Mouse (Mus musculus) kidney, embryonic 16.5 days (tissue): ENCODE measurements around the gene Npepl1. TPM values are rescaled to one million over a fixed set of nuclear protein-coding genes. Genes with fewer than 3 reads are reported as not detected.
A peak's percentile ranks its signal among the peaks of the same experiment; 100 is the strongest.

Source experiments
- ATAC-seq: fragments of 200-750 bp; cut with Nextera tagmentation; 2 replicates; pipeline ENCODE4 v1.8.0; 2017; ENCODE audit warnings: moderate TSS enrichment; ENCODE audit not compliant: low FRiP score, low TSS enrichment
- H3K27ac ChIP-seq: fragments of 300-500 bp; sonication (generic); 2 replicates; pipeline ENCODE4 v1.5.1; 2014; ENCODE audit warnings: low read length
- H3K27me3 ChIP-seq: fragments of 300-500 bp; sonication (generic); 2 replicates; pipeline ENCODE4 v1.6.1; 2014; ENCODE audit warnings: low read length, control low read depth, mixed read lengths; ENCODE audit not compliant: insufficient read depth
- H3K36me3 ChIP-seq: fragments of 300-500 bp; sonication (generic); 2 replicates; pipeline ENCODE4 v1.6.1; 2014; ENCODE audit warnings: low read length, control low read depth, mixed read lengths; ENCODE audit not compliant: insufficient read depth
- H3K4me1 ChIP-seq: fragments of 300-500 bp; sonication (generic); 2 replicates; pipeline ENCODE4 v1.6.1; 2014; ENCODE audit warnings: low read length, control low read depth, mixed read lengths; ENCODE audit not compliant: insufficient read depth
- H3K4me2 ChIP-seq: fragments of 300-500 bp; sonication (generic); replicated peaks from 2 replicates; pipeline ENCODE4 v1.6.1; 2014; ENCODE audit warnings: low read depth, low read length
- H3K4me3 ChIP-seq: fragments of 300-500 bp; sonication (generic); 2 replicates; pipeline ENCODE4 v1.5.1; 2014; ENCODE audit warnings: mild to moderate bottlenecking, low read length
- H3K9ac ChIP-seq: fragments of 300-500 bp; sonication (generic); replicated peaks from 2 replicates; pipeline ENCODE4 v1.6.1; 2014; ENCODE audit warnings: low read length
- H3K9me3 ChIP-seq: fragments of 300-500 bp; sonication (generic); 2 replicates; pipeline ENCODE4 v1.6.1; 2016; ENCODE audit warnings: low read length, control low read depth
- WGBS: fragments of 180-500 bp; shearing (Covaris S2); extraction: QIAGEN DNeasy Blood & Tissue Kit; methylation state at CpG from one replicate; pipeline ENCODE4 v1.1.7; 2014; 5-methylcytosine and 5-hydroxymethylcytosine counted together
- polyA plus RNA-seq: library from polyadenylated mRNA; unstranded; fragments of >200 nt; fragmentation: Nextera tagmentation; extraction: Ambion mirVana; gene quantifications from 2 replicates; pipeline ENCODE4 v1.2.1, GENCODE M21; 2015

Gene Npepl1
- polyA plus RNA-seq, 1 experiment from 2014 or later, result 51.9 TPM

DNA sequence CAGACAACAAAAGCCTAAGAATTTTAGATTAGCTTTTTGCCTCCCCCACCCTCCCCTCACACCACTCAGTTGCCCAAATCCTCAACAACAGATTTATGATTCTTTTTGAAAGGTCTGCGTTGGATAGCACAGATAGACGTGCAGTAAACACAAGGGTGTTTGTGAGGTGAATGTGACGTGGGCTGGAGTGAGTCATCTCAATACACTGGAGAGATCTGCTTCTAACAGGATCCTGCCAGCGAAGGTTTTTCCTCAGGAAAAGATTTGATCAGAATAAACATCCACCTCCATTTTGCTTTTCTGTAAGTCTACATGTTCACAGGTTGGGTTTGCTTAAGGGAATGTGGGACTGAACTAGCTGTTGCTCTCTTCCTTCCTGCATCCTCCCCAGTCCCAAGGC lies 6.6 kb upstream of the Npepl1 start:
- no peak for ATAC-seq
- Histone ChIP-seq H3K27me3 (no peaks in the 10 kb centered on the region), H3K4me1 (peaks cover 10% of the 10 kb centered on the region), H3K27ac (no peak overlapping the region), H3K9ac (no peak overlapping the region), H3K9me3 (no peaks in the 10 kb centered on the region), H3K4me2 (no peak overlapping the region), H3K4me3 (no peak overlapping the region), H3K36me3 (0 out of 2 replicates have a peak, but pooled peaks cover 3% of the 10 kb centered on the region)
- WGBS, result 74% methylated on average over 4 of the region's 4 CpGs

DNA sequence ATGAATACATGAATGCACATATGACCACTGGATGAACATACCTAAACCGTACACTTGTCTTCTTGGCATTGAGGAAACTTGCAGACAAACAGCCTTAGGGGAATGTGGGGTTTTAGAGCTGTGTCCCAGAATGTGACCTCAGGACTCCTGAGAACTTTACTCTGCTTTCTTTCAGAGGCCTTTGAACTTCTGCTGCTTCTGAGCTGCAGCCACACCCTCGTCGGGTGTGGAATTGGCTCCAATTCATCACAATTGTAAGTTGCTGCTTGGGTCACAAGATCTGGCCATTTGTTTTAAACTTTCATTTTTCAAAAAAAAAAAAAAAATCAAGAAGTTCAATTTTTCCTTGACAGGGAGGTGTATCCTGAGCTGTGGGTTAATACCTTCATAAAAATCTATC lies 2.8 kb upstream of the Npepl1 start:
- H3K9me3 ChIP-seq, result no peaks in the 10 kb centered on the region

DNA sequence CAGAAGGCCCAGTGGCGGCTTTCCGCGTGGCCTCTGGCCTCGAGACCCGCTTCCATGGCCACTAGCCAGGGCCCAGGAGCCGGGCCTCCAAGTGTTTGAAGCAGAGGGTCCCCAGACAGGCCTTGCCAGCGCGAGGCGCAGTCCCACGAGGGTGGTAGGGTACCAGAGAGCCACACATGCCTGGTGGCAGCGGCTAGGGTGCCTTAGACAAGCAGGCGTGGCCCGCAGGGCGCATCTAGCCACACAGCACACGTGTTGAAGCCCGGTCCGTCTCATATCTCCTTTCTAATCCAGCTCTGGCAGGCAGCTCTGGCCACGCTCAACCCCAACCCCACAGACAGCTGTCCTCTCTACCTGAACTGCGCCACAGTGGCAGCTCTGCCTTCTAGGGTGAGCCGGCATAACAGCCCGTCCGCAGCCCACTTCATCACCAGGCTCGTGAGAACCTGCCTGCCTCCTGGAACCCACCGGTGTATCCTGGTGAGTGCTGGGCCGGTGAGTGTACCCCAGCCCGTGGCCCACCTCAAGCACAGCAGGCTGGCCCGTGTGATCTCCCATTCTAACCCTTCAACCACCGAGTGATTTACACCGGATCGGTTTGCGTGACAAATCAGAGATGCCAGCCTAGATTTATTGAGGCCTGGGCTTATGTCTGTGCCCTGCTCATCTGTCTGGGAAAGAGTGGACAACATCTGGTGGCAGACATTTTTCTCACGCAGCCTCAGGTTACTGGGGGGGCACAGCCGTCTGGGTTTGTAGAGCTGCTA lies 817 bp downstream of the Npepl1 start:
- peak; percentile 60 for ATAC-seq
- H3K27ac ChIP-seq, result peak overlapping the region; percentile 51; the same call in 1 of the 2 replicates
- WGBS, result 42% methylated on average over 33 of the region's 33 CpGs

More for the DNA sequence above, 2.8 kb upstream of the Npepl1 start:
- H3K4me1 ChIP-seq, result peaks cover 24% of the 10 kb centered on the region
- H3K36me3 ChIP-seq, result no peaks in the 10 kb centered on the region
- H3K27me3 ChIP-seq, result no peaks in the 10 kb centered on the region
- ATAC-seq, result no peak
- H3K4me3 ChIP-seq, result no peak overlapping the region
- no peak overlapping the region for H3K4me2 ChIP-seq
- WGBS, result 69% methylated on average over 3 of the region's 3 CpGs
- H3K27ac ChIP-seq, result no peak overlapping the region
- H3K9ac ChIP-seq, result no peak overlapping the region

DNA sequence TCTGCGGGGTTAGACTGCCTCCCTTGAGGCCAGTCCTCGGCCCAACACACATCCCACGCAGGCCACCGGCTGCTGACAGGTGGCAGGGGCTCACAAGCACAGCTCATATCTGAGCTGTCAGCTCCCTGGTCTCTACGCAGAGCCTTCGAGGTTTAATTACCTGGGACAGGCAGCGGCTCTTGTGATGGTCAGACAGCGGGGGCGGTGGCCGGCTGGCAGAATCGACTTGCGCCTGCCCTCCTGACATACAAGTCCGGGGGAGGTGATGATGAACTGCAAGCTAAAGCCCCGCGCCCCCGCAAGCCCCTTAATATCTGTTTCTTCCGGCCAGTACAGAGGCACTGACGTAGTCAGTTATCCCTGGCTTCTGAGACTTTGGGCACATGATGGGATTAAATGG lies 2.8 kb downstream of the Npepl1 start:
- Histone ChIP-seq H3K27ac (no peak overlapping the region), H3K4me3 (no peak overlapping the region), H3K4me1 (peaks cover 23% of the 10 kb centered on the region), H3K9me3 (no peaks in the 10 kb centered on the region), H3K9ac (no peak overlapping the region), H3K27me3 (no peaks in the 10 kb centered on the region), H3K4me2 (no peak overlapping the region), H3K36me3 (peaks cover 10% of the 10 kb centered on the region; the same call in 1 of the 2 replicates)
- ATAC-seq, result peak; percentile 39; the same call in 1 of the 2 replicates
- WGBS, result 44% methylated on average over 18 of the region's 18 CpGs

More for the DNA sequence above, 817 bp downstream of the Npepl1 start:
- H3K9me3 ChIP-seq, result no peaks in the 10 kb centered on the region
- peak overlapping the region; percentile 83 for H3K4me2 ChIP-seq
- peak overlapping the region; percentile 91 for H3K9ac ChIP-seq
- H3K4me3 ChIP-seq, result peak overlapping the region; percentile 58
- H3K36me3 ChIP-seq, result peaks cover 3% of the 10 kb centered on the region; the same call in 1 of the 2 replicates
- H3K4me1 ChIP-seq, result peaks cover 23% of the 10 kb centered on the region
- H3K27me3 ChIP-seq, result no peaks in the 10 kb centered on the region

DNA sequence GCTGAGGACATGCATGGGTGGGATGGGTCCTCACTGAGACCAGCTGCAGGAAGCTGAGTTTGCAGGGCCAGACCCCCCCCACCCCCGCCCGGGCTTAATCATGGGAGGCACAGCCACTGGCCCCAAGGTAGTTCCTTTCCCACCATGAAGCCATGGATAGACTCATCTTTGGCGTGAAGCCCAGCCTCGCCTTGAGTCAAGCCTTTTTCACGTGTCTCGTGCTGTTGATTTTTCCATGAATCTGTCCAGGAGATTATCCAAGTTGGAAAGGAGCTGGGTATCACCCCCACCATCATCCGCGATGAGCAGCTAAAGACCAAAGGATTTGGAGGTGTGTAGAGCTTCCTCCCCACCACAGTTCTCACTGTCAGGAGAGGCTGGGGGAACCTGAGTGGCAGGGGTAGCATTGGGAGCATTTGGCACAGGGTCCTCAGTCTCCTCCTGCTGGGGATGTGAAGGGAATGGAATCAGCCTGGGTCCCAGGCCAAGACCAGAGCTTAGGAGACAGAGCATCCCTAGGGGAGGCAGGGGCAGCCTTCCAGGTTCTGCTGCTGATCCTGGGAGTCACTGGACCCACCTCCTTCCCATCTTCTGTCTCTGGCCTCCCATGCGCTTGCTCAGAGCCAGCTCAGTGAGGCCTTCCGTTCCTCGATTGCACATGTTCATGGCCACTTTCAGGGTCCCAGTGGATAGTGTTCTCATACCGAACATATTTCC lies 4.2 kb downstream of the Npepl1 start:
- Histone ChIP-seq H3K4me2 (no peak overlapping the region), H3K27ac (no peak overlapping the region), H3K27me3 (no peaks in the 10 kb centered on the region), H3K36me3 (peaks cover 16% of the 10 kb centered on the region), H3K9ac (no peak overlapping the region), H3K9me3 (no peaks in the 10 kb centered on the region), H3K4me1 (peaks cover 23% of the 10 kb centered on the region), H3K4me3 (no peak overlapping the region)
- WGBS, result 89% methylated on average over 12 of the region's 12 CpGs
- ATAC-seq, result no peak

DNA sequence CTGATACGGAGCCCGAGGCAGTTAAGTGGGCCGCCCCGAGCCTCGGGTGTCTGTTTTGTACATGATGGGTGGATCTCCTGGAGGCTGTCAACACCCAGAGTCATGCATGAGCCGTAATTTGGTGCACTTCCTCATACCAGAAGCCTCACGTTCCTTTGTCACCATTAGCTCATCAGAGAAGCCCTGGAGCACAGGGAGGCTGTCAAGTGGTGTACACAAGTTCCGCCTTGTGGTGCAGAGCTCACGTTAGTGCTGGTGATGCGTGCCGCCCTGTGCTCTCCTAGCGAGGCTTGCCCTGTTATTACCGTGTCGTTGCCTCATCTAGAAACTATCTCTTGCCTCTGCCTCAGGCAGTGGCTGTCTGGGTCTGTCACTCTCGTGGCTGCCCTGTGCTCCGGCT lies 6.8 kb downstream of the Npepl1 start:
- Histone ChIP-seq H3K27ac (no peak overlapping the region), H3K9ac (no peak overlapping the region), H3K9me3 (no peaks in the 10 kb centered on the region), H3K27me3 (no peaks in the 10 kb centered on the region), H3K4me3 (no peak overlapping the region), H3K4me2 (no peak overlapping the region), H3K36me3 (peaks cover 33% of the 10 kb centered on the region), H3K4me1 (peaks cover 6% of the 10 kb centered on the region; the same call in 1 of the 2 replicates)
- no peak for ATAC-seq
- 67% methylated on average over 16 of the region's 16 CpGs for WGBS

DNA sequence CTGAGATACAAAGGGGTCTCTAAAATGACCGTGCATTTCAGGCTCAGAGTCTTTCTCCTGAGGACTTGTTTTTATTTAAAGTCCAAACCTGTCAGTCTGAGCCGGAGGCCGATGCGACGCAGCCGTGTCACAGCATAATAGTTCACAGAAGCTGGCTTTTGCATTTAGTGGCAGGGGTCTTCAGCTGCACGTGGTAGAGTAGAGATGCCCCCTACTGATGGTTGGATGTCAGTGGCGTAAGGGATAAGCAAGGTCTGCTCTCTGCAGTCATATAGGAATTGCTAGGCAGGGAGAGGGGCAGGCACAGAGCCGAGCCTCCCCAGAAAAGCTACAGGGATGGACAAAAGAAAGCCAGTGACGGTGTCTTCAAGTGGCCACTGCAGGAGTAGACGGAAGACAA lies 8.0 kb downstream of the Npepl1 start:
- Histone ChIP-seq H3K27ac (no peak overlapping the region), H3K36me3 (peaks cover 36% of the 10 kb centered on the region), H3K4me1 (no peaks in the 10 kb centered on the region), H3K9ac (no peak overlapping the region), H3K4me2 (no peak overlapping the region), H3K9me3 (no peaks in the 10 kb centered on the region), H3K27me3 (no peaks in the 10 kb centered on the region), H3K4me3 (no peak overlapping the region)
- 69% methylated on average over 11 of the region's 11 CpGs for WGBS
- no peak for ATAC-seq

DNA sequence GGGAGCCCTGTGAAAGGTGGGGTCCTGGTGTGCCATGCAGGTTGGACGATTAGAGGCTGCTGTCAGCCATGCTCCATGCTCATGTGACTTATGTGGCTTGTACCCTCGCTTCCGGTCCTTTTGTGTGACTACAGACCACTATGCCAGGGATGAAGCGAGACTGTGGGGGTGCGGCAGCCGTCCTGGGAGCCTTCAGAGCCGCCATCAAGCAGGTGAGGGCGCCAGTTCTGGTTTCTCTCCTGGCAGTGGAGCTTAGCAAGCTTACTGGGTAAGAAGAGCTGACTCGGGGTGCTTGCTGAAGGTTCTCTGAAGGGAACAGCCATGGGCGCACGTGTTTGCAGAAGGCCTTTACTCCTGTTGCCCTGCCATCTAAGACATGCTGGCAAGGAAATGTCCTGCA lies 9.1 kb downstream of the Npepl1 start:
- no peaks in the 10 kb centered on the region for H3K4me1 ChIP-seq
- no peak overlapping the region for H3K4me2 ChIP-seq
- ATAC-seq, result no peak
- peaks cover 4% of the 10 kb centered on the region; the same call in 1 of the 2 replicates for H3K9me3 ChIP-seq
- H3K9ac ChIP-seq, result no peak overlapping the region
- no peaks in the 10 kb centered on the region for H3K27me3 ChIP-seq
- H3K36me3 ChIP-seq, result peaks cover 44% of the 10 kb centered on the region
- 91% methylated on average over 11 of the region's 11 CpGs for WGBS
- H3K27ac ChIP-seq, result no peak overlapping the region
- no peak overlapping the region for H3K4me3 ChIP-seq

DNA sequence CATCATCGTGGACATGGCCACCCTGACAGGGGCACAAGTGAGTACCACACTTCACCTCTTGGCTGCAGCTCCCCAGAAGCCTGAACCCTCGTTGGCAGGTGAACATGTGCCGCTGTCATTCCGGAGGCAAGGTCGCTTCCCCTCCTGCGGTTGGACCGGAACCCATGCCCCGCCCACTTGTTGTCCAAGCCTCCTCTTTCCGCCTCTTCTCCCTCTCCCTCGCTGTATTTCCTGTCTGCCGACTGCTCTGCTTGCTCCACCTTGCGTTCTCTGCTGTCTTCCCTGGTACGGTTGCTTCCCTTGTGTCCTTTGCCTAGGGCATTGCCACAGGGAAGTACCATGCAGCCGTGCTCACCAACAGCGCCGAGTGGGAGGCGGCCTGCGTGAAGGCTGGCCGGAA lies 10.5 kb downstream of the Npepl1 start:
- ATAC-seq, result no peak
- Histone ChIP-seq H3K36me3 (peaks cover 48% of the 10 kb centered on the region), H3K4me1 (no peaks in the 10 kb centered on the region), H3K27me3 (no peaks in the 10 kb centered on the region), H3K4me3 (no peak overlapping the region), H3K4me2 (no peak overlapping the region), H3K27ac (no peak overlapping the region), H3K9ac (no peak overlapping the region), H3K9me3 (peaks cover 14% of the 10 kb centered on the region; the same call in 1 of the 2 replicates)
- 90% methylated on average over 19 of the region's 19 CpGs for WGBS
